Mouse (Mus musculus) layer of hippocampus, adult 2 months (tissue): ENCODE results near the gene Max. TPM values are rescaled to one million over a fixed set of nuclear protein-coding genes. Genes with fewer than 3 reads are reported as not detected.

Source experiments
- DNase-seq, 2 experiments: peaks; one replicate each; pipeline ENCODE4 v3.0.0; 2022; ENCODE audit warnings: low spot score in 2 of 2
- H3K27ac ChIP-seq: fragments of 200-600 bp; 2 replicates; pipeline ENCODE4 v1.8.1; 2022
- H3K4me3 ChIP-seq: fragments of 200-600 bp; 2 replicates; pipeline ENCODE4 v1.8.1; 2022; ENCODE audit warnings: mild to moderate bottlenecking
- CTCF ChIP-seq: fragments of 200-600 bp; conservative IDR thresholded peaks from 2 replicates; pipeline ENCODE4 v1.8.1; 2022; ENCODE audit warnings: antibody characterized with exemption, mild to moderate bottlenecking, moderate library complexity
- total RNA-seq, 2 experiments: library from RNA; stranded (reverse); gene quantifications; 2 replicates each; pipeline ENCODE4 v1.2.3; 2021

Gene Max
- total RNA-seq, 2 experiments from 2014 or later: 69.6 to 78.7 TPM

- no peak for DNase-seq
- H3K4me3 ChIP-seq: no peak overlapping the region
- H3K27ac ChIP-seq: no peak overlapping the region
- no peak for TF ChIP-seq CTCF
Measured at GRCm38 (mm10) chr12:76982818-76983471, 20.9 kb upstream of the Max start.

- Histone ChIP-seq H3K4me3 (no peak overlapping the region), H3K27ac (no peak overlapping the region)
- no peak for TF ChIP-seq CTCF
- DNase-seq: no peak
Measured at GRCm38 (mm10) chr12:76979530-76979929, 17.5 kb upstream of the Max start.

GRCm38 (mm10) chr12:76972669-76973068, 10.7 kb upstream of the Max start:
- Histone ChIP-seq H3K27ac (no peak overlapping the region), H3K4me3 (no peak overlapping the region)
- TF ChIP-seq CTCF: no peak
- DNase-seq: no peak

- Histone ChIP-seq H3K27ac (no peak overlapping the region), H3K4me3 (no peak overlapping the region)
- TF ChIP-seq CTCF: no peak
- DNase-seq: no peak
Measured at GRCm38 (mm10) chr12:76972241-76972640, 10.2 kb upstream of the Max start.

GRCm38 (mm10) chr12:76971642-76972221, 9.7 kb upstream of the Max start:
- H3K27ac ChIP-seq: no peak overlapping the region
- H3K4me3 ChIP-seq: no peak overlapping the region
- no peak for TF ChIP-seq CTCF
- DNase-seq: no peak

GRCm38 (mm10) chr12:76965876-76966275, 3.9 kb upstream of the Max start:
- TF ChIP-seq CTCF: no peak
- no peak for DNase-seq
- Histone ChIP-seq H3K4me3 (no peak overlapping the region), H3K27ac (no peak overlapping the region)

- Histone ChIP-seq H3K4me3 (no peak overlapping the region), H3K27ac (no peak overlapping the region)
- DNase-seq: no peak
- no peak for TF ChIP-seq CTCF
Measured at GRCm38 (mm10) chr12:76965089-76965488, 3.1 kb upstream of the Max start.

GRCm38 (mm10) chr12:76961052-76961931, 709 bp downstream of the Max start:
- H3K4me3 ChIP-seq: peak overlapping the region; percentile 98
- DNase-seq: peak in 1 of 2 experiments; percentile 28
- TF ChIP-seq CTCF: no peak
- peak overlapping the region; percentile 84 for H3K27ac ChIP-seq

- no peak for DNase-seq
- peak overlapping the region; percentile 75; the same call in 1 of the 2 replicates for H3K27ac ChIP-seq
- H3K4me3 ChIP-seq: no peak overlapping the region
- no peak for TF ChIP-seq CTCF
Measured at GRCm38 (mm10) chr12:76957688-76958087, 4.3 kb downstream of the Max start.

GRCm38 (mm10) chr12:76954698-76955423, 7.1 kb downstream of the Max start:
- DNase-seq: peak; percentile 62 to 81
- TF ChIP-seq CTCF: no peak
- Histone ChIP-seq H3K4me3 (no peak overlapping the region; the same call in 1 of the 2 replicates), H3K27ac (peak overlapping the region; percentile 75)

- Histone ChIP-seq H3K27ac (peak overlapping the region; percentile 75), H3K4me3 (no peak overlapping the region)
- TF ChIP-seq CTCF: no peak
- no peak for DNase-seq
Measured at GRCm38 (mm10) chr12:76953750-76954363, 8.1 kb downstream of the Max start.

- H3K4me3 ChIP-seq: no peak overlapping the region
- TF ChIP-seq CTCF: no peak
- no peak for DNase-seq
- H3K27ac ChIP-seq: peak overlapping the region; percentile 46; the same call in 1 of the 2 replicates
Measured at GRCm38 (mm10) chr12:76950330-76950729, 11.7 kb downstream of the Max start.
